Mouse (Mus musculus): ENCODE measurements around the gene Chst3. TPM values are rescaled to one million over a fixed set of nuclear protein-coding genes. Genes with fewer than 3 reads are reported as not detected.

Gene Chst3
- polyA plus RNA-seq, 1 experiment, result not detected

- Histone ChIP-seq H3K27ac (ENCODE audit: insufficient read depth, low read depth, low read length) (peak overlapping the region; percentile 72), H3K4me1 (ENCODE audit: control insufficient read depth, insufficient read depth, low read length) (peaks cover 37% of the 10 kb centered on the region), H3K4me3 (ENCODE audit: insufficient read depth, low read depth, low read length) (no peak overlapping the region)
- 8% methylated on average over 5 of the region's 5 CpGs for WGBS
- no peak for TF ChIP-seq POLR2A (IDR thresholded peaks at IDR 0.05; ENCODE audit: insufficient read depth, low read depth, low read length)
Observed at GRCm38 (mm10) chr10:60209237-60209636, 9.8 kb downstream of the Chst3 start.

DNA sequence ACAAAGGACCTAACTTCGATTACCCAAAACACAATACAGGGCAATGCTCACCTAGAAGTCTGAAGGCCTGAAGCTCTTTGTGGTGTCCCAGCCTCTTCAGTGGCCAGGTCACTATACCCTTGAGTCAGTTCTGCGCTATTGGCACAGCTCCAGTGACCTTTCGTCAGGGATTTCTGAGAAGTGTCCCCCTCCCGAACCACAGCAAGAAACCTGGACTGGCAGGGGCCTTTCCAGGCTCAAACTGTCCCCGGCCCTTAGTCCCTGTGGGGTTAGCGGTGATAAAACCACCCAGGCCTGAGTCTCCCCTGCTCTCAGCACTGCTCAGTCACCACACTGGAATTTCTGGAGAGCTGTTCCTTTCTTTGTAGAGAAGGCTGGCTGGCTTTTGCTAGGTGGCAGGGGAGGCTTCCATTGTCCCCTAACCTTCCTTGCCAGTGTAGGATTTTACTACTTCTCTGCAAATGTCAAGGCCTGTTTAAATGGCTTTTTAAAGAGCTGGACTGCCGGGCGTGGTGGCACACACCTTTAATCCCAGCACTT lies 11.8 kb downstream of the Chst3 start:
- 88% methylated on average over 8 of the region's 8 CpGs for WGBS
- Histone ChIP-seq H3K4me3 (ENCODE audit: insufficient read depth, low read depth, low read length) (no peak overlapping the region), H3K27ac (ENCODE audit: insufficient read depth, low read depth, low read length) (no peak overlapping the region), H3K4me1 (ENCODE audit: control insufficient read depth, insufficient read depth, low read length) (peaks cover 37% of the 10 kb centered on the region)
- no peak for TF ChIP-seq POLR2A (IDR thresholded peaks at IDR 0.05; ENCODE audit: insufficient read depth, low read depth, low read length)
- no peak for TF ChIP-seq CTCF (IDR thresholded peaks at IDR 0.05; ENCODE audit: insufficient read depth, low read depth, low read length)

DNA sequence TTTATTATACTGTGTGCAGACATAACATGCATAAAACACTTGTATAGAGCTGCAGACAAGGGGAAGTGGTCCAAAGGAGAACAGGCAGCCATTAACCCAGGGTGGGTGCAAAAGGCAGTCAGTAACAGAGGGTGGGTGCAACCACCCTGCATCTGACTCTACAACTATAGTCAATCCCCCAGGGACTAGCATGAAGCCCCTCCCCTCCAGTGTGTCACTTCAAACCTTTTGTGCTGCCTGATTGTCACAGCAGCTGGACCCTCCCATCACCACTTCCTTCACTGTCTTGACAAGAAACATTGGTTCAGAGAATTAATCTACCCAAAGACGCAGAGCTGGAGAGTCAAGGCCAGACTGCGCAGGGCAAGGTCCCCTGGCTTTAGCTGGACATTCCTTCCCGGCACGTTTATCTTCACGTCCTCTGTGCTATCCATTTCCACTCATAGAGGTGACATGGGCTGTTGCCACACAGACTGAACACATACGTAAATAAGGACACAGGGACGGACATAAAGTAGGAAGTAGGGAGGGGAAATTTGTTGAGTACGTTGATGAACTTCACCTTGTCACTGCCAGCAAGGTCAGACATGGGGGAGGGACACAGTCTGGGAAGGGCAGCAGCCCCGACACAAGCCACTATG lies 13.3 kb downstream of the Chst3 start:
- no peak for TF ChIP-seq CTCF (IDR thresholded peaks at IDR 0.05; ENCODE audit: insufficient read depth, low read depth, low read length)
- TF ChIP-seq POLR2A (IDR thresholded peaks at IDR 0.05; ENCODE audit: insufficient read depth, low read depth, low read length), result no peak
- H3K27ac ChIP-seq (ENCODE audit: insufficient read depth, low read depth, low read length), result no peak overlapping the region
- 86% methylated on average over 9 of the region's 9 CpGs for WGBS
- peaks cover 34% of the 10 kb centered on the region for H3K4me1 ChIP-seq (ENCODE audit: control insufficient read depth, insufficient read depth, low read length)
- no peak overlapping the region for H3K4me3 ChIP-seq (ENCODE audit: insufficient read depth, low read depth, low read length)

- TF ChIP-seq POLR2A (IDR thresholded peaks at IDR 0.05; ENCODE audit: insufficient read depth, low read depth, low read length), result no peak
- 54% methylated on average over 5 of the region's 5 CpGs for WGBS
- H3K27ac ChIP-seq (ENCODE audit: insufficient read depth, low read depth, low read length), result peak overlapping the region; percentile 76
Observed at GRCm38 (mm10) chr10:60202785-60203184, 16.3 kb downstream of the Chst3 start.

DNA sequence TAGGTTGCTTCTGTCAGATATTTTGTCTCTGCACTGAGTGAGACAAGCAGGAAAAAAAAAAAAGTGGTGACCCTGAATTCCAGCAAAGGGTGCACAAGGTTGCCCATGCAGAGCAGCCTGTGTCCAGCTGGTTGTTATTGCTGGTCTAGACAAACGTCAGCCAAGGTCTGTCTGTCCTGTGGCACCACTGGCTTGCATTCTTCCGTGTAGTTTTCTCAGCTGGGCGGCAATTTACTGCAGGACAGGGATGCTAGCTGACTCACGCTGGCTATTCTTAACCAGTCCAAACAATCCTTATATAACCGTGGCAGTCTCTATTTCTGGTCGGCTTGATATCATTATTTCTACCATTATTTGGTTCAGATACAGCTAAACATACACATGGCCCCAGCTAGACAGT lies 18.1 kb downstream of the Chst3 start:
- no peak overlapping the region for H3K4me3 ChIP-seq (ENCODE audit: insufficient read depth, low read depth, low read length)
- TF ChIP-seq CTCF (IDR thresholded peaks at IDR 0.05; ENCODE audit: insufficient read depth, low read depth, low read length), result no peak
- TF ChIP-seq POLR2A (IDR thresholded peaks at IDR 0.05; ENCODE audit: insufficient read depth, low read depth, low read length), result no peak
- peak overlapping the region; percentile 48; the same call in 1 of the 2 replicates for H3K27ac ChIP-seq (ENCODE audit: insufficient read depth, low read depth, low read length)
- peaks cover 24% of the 10 kb centered on the region for H3K4me1 ChIP-seq (ENCODE audit: control insufficient read depth, insufficient read depth, low read length)
- WGBS, result 27% methylated on average over 6 of the region's 6 CpGs

More at GRCm38 (mm10) chr10:60202785-60203184, 16.3 kb downstream of the Chst3 start:
- H3K4me3 ChIP-seq (ENCODE audit: insufficient read depth, low read depth, low read length), result no peak overlapping the region
- peaks cover 19% of the 10 kb centered on the region for H3K4me1 ChIP-seq (ENCODE audit: control insufficient read depth, insufficient read depth, low read length)

DNA sequence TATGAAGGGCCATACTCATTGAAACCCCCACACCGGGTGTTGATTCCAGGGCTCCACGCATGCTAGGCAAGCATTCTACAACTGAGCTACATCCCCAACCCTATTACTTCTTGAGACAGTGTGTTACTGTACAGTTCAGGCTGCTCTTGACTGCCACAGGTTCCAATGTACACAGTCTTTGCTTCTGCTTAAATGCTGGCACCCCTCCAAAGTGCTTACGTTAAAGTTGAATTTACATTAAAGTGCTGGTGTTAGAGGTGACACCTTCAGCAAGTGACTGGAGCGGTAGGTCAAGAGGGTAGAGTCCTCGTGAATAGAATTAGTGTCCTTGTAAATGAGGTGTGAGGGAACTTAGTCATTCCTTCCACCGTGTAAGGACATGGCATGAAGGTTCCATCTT lies 19.7 kb downstream of the Chst3 start:
- WGBS, result 94% methylated on average over 6 of the region's 6 CpGs
- peaks cover 27% of the 10 kb centered on the region for H3K4me1 ChIP-seq (ENCODE audit: control insufficient read depth, insufficient read depth, low read length)
- TF ChIP-seq CTCF (IDR thresholded peaks at IDR 0.05; ENCODE audit: insufficient read depth, low read depth, low read length), result no peak
- no peak for TF ChIP-seq POLR2A (IDR thresholded peaks at IDR 0.05; ENCODE audit: insufficient read depth, low read depth, low read length)
- H3K27ac ChIP-seq (ENCODE audit: insufficient read depth, low read depth, low read length), result no peak overlapping the region
- no peak overlapping the region for H3K4me3 ChIP-seq (ENCODE audit: insufficient read depth, low read depth, low read length)

- no peak for TF ChIP-seq CTCF (IDR thresholded peaks at IDR 0.05; ENCODE audit: insufficient read depth, low read depth, low read length)
- no peak for TF ChIP-seq POLR2A (IDR thresholded peaks at IDR 0.05; ENCODE audit: insufficient read depth, low read depth, low read length)
- 54% methylated on average over 10 of the region's 10 CpGs for WGBS
- H3K4me1 ChIP-seq (ENCODE audit: control insufficient read depth, insufficient read depth, low read length), result peaks cover 26% of the 10 kb centered on the region
Observed at GRCm38 (mm10) chr10:60197406-60197821, 21.6 kb downstream of the Chst3 start.

DNA sequence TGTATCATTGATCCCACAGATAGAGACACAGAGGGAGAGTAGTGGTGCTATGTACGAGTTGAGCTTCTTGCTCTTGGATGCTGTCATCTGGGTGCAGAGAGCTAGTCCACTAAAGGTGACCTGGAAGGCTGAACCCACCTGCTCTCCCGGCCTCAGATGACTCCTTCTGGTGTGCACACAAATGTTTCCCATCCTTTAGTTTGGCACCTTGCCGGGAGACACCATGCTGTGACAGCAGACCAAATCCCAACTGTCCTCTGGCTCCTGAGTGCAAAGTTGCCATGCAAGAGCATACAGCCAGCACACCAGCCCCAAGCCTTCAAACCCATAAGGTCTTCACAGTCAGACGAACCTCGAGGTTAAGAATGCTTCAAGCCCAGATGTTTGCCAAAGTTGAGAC lies 22.1 kb downstream of the Chst3 start:
- 61% methylated on average over 5 of the region's 5 CpGs for WGBS
- no peak overlapping the region for H3K4me3 ChIP-seq (ENCODE audit: insufficient read depth, low read depth, low read length)
- peaks cover 24% of the 10 kb centered on the region for H3K4me1 ChIP-seq (ENCODE audit: control insufficient read depth, insufficient read depth, low read length)
- H3K27ac ChIP-seq (ENCODE audit: insufficient read depth, low read depth, low read length), result no peak overlapping the region
- TF ChIP-seq CTCF (IDR thresholded peaks at IDR 0.05; ENCODE audit: insufficient read depth, low read depth, low read length) (no peak), POLR2A (IDR thresholded peaks at IDR 0.05; ENCODE audit: insufficient read depth, low read depth, low read length) (no peak)

More at GRCm38 (mm10) chr10:60197406-60197821, 21.6 kb downstream of the Chst3 start:
- Histone ChIP-seq H3K27ac (ENCODE audit: insufficient read depth, low read depth, low read length) (no peak overlapping the region), H3K4me3 (ENCODE audit: insufficient read depth, low read depth, low read length) (no peak overlapping the region)

- no peak overlapping the region for H3K4me3 ChIP-seq (ENCODE audit: insufficient read depth, low read depth, low read length)
Observed at GRCm38 (mm10) chr10:60195087-60195486, 24.0 kb downstream of the Chst3 start.

More at GRCm38 (mm10) chr10:60195087-60195486, 24.0 kb downstream of the Chst3 start:
- WGBS, result 49% methylated on average over 4 of the region's 4 CpGs
- Histone ChIP-seq H3K27ac (ENCODE audit: insufficient read depth, low read depth, low read length) (no peak overlapping the region), H3K4me1 (ENCODE audit: control insufficient read depth, insufficient read depth, low read length) (peaks cover 27% of the 10 kb centered on the region)
- no peak for TF ChIP-seq CTCF (IDR thresholded peaks at IDR 0.05; ENCODE audit: insufficient read depth, low read depth, low read length)
- no peak for TF ChIP-seq POLR2A (IDR thresholded peaks at IDR 0.05; ENCODE audit: insufficient read depth, low read depth, low read length)
